Mouse (Mus musculus) erythroblast, adult 5-6 weeks (primary cell): ENCODE results near the gene Adamts7. TPM values are rescaled to one million over a fixed set of nuclear protein-coding genes. Genes with fewer than 3 reads are reported as not detected.

Source experiments
- ATAC-seq: replicated peaks from 2 replicates; pipeline ENCODE4 v1.8.0; 2016; ENCODE audit warnings: moderate number of reproducible peaks, mild to moderate bottlenecking, moderate TSS enrichment, inconsistent platforms; ENCODE audit not compliant: poor library complexity, low FRiP score, severe bottlenecking
- total RNA-seq, 2 experiments: library from RNA; stranded (forward) in 1 of 2; stranded (reverse) in 1 of 2; fragments of 150-400 nt in 1 of 2; fragments of 200-764, 138-1000 nt in 1 of 2; gene quantifications; 2 replicates each; pipeline versions ENCODE4 v1.2.3 to v1.2.4; 2015 to 2017; ENCODE audit warnings: low replicate concordance in 2 of 2

The Adamts7 gene
- total RNA-seq, 2 experiments from 2014 or later: not detected

DNA sequence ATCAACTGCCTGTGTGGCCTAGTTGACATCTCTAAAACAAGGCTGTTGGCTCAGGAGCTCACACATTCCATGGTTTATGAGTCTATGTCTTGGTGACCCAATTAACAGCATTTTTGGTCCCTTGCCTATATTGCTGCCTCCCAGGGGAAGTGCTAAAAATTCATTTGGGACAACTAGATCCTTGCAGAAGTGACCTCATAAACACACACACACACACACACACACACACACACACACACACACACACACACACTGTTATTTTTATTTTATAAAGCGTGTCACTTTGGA lies 26.2 kb upstream of the Adamts7 start:
- ATAC-seq: no peak

DNA sequence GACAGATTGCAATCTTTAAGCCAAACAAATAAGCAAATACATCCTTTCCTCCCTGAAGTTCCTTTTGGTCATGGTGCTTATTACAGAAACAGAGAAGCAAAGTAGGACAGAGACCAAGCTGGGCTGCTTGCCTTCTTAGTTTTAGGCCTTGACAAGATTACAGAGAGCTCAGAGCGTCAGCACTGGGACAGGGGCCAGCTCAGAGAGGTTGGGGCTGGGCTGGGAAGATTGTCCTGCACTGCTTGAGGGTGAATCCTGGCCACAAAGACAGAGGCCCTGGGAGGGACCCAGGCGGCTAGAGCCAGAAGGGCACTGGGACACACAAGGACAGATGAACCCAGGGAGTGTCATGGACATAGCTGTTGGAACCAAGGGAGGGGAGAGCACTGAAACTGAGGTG lies 17.1 kb upstream of the Adamts7 start:
- no peak for ATAC-seq

DNA sequence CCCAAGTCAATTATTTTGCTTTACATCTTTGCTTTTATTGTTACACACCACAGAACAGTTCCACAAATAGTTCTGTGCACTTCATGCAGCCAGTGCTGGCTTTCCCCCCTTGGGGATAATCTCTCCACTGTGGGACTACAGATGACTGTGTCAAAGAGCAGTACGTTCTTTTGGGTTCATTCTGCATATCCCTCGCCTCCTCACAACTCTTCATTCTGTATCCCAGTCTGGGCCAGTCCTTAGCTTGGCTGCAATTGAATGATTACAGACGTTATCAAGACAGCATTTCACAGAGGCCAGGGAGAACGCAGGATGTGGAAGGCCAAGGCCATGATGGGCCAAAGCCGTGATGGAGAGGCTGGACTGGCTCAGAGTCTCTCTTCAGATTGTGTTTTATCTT lies 16.0 kb upstream of the Adamts7 start:
- no peak for ATAC-seq

DNA sequence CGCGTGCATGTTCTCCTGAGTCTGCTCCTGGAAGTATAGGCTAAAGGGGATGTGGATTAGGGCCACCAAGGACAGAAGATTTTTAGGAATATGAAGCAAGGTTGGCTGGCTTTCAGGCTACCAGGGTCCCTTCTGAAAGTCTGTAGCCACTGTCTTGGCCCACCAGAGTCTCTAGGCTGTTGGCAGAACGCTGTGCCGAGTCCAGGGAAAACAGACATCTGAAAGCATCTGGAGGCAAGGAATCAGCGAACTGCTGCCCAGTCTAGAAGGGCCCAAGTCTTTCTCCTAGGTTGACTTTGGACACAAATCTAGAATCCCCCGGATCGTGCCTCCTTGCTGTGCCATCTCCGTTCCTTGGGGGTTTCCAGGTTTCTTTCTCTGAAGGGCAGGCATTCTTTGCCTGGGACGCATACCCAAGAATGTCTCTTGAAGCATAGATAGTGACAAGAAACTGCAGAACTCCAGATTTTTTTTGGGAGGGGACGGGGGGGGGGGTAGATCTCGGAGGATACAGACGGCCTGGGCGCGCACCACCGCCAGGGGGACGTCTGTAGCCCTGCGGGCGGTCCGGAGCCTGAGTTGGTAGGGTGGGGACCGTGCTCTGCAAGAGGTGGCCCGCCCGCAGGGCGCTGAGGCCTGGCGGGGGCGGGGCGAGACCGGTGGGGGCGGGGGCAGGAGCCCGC lies 485 bp upstream of the Adamts7 start:
- ATAC-seq: no peak

DNA sequence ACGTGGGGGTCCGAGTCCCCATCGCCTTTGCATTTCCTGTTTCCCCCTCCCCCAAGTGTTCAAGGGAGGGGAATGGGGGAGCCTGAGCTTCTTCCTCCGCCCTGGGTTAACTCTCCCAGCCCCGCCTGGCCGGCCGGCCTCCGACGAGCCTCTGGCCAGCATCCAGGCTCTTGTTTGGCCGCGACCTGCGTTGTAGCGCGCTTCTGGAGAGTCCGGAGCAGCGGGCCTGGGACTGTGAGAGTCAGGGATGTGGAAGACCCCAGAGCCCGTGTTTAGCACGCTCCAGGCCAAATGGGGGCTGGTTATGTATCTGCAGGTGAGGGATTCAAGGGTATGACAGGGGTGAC lies 853 bp downstream of the Adamts7 start:
- ATAC-seq: no peak

DNA sequence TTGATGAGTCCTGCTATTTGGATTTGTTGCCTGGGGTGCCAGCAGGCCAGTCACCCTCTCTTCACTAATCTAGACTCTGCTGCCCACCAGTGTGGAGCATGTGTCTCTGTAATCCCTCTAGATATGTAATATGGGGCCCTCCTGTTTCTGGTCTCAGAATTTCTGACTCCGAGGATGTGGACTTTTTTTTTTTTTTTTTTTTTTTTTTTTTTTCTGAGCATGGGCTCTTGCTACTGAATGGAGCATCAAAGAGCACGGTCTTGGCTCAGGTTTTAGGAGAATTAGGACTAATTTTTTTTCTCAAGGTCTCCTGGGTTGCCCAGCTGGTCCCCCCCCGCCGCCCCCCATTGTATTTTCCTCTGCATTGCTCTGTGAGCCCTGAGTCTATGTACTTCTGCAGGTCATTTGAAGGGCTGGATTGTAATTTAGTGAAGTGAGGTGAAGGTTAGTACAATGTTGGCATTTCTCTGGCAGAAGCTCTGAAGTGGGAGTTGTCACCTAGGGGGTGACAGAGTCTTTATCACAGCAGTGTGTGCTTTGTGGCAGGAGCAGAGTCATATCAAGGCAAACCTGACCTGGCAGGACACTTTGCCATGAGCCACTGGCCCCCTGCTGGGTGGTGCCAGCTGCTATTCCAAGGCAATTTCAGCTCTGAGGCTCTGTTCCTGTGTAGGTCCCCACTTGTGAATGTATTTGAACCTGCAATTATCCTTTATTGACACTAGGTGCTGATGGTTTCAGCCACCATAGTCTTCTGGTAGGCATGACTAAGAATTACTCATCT lies 2.0 kb downstream of the Adamts7 start:
- ATAC-seq: no peak

DNA sequence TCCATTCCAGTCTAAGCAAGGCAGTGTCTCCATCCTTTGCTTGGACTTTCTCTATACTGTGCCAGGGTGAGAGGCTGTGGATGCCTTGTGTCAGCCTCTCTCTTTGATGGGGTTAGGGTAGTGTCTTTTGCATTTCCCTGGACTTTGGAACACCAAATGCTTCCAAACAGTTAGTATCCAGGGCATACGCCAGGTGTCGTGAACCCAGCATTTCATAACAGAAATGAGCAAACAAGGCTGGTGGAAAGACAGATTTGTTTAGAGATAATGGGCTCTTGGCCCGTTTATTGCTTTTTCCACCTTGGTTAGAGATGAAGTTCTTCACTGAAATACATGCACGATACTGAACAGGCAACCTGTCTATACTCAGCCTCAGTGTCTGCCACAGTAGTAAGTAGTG lies 2.7 kb downstream of the Adamts7 start:
- ATAC-seq: no peak

DNA sequence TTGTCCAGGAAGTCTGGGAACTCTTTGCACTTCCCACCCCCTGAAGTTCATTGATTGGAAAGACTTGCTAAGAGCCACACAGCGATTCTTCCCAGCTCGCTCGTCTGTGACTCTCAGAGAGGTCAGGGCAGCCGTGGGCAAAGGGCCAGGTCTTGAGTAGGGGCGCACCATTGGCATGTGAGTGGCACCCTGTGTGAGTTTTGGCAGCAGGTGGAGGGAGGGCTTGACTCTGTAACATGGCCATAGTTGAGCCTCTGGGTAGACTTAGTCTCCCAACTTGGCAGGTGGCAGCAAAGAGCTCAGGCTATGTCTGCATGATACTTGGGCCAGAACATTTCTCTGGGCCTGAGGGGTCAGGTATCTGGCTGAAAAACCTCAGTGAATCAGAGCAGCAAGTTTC lies 3.7 kb downstream of the Adamts7 start:
- ATAC-seq: no peak

DNA sequence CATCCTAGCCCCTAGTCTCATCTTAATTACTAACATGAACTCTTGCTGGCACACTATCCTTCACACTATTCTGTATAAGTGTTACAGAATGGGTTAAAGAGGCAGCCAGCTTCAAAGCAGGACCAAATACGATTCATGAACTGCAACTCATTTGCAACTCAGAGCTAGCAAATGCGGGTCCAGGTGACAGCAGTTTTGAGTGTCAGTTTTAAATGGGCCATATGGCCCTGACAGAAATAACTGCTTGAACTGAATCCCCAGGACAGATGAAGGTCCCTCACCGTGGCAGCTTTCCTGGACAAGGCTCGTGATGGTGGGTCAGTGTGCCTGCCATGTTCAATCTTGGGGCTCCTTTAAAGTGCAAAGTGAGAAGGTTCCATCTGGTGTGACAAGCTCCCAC lies 7.1 kb downstream of the Adamts7 start:
- no peak for ATAC-seq

DNA sequence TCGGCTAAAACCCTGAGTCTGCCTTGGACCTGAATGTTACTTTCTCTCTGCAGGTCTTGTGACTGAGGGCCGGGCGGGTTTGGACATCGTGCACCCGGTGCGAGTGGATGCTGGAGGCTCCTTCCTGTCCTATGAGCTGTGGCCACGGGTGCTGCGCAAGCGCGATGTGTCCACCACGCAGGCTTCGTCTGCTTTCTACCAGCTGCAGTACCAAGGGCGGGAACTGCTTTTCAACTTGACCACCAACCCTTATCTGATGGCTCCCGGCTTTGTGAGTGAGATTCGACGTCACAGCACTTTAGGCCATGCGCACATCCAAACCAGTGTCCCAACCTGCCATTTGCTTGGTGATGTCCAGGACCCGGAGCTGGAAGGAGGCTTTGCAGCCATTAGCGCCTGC lies 8.6 kb downstream of the Adamts7 start:
- ATAC-seq: no peak

DNA sequence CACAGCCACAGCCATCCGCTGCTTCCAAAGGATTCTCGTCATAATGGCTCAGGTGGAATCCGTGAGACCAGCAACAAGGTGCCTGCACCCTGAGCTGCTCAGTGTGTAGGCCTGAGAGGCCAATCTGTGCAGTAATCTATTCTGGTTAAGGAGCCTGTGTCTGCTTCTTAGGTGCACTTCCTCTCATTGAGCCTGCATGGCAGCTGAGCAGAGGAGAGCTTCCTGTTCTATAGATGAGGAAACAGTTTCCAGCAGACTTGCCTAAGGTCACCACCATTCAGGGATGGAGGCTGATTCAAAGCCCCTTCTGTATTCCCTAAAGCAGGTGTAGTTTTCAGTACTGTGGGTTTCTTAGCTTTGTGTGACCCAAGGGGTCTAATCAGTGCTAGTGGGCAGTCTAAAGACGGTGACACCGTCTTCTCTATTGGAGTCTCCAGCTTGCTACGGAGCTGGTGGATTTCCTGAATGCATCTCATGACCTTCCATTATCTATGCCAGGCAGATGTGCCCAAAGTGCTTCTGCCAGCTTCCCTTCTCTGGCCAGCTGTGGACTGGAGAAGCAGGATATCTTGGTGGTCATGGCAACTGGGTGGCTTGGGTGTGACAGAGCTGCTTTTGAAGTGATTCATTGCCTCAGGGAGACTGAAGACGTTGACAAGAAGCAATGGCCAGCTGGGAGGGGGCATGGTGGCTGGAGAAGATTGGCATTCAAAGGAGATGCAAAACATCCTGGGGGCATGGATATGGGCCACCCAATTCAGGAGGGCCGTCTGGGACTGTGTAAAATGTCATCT lies 9.9 kb downstream of the Adamts7 start:
- ATAC-seq: no peak

DNA sequence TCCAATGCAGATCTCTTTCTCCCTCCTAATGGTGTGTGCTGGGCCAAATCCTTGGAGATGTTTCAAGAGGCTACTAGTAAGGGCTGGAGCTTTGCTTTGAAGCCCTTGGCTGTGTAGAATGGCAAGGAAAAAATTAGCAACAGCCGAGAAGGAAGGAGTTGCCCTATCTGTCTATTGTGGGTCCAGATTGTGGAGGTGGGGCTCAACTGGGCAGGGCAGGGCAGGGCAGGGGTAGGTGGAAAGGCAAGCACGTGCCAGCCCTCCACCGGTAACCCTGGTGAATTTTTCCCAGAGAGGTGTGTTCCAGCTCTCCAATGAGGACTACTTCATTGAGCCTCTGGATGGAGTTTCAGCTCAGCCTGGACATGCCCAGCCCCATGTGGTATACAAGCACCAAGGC lies 10.5 kb downstream of the Adamts7 start:
- no peak for ATAC-seq

DNA sequence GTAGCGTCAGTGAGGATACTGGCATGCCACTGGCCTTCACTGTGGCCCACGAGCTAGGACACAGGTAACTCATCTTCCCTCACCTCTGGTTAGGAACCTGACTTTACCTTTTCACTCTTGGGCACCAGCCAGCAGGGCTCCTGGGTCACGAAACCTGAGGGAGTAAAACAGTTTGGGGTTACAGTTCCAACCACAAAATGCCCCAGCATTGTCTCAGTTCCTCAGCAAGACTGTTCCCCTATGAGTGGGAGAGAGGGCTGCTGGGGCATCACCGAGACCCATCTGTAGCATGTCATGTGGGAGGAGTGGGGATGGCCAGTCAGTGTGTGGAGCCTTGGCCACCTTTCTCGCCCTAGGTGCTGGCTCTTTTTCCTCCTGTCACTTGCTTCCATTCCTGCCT lies 16.5 kb downstream of the Adamts7 start:
- ATAC-seq: no peak

DNA sequence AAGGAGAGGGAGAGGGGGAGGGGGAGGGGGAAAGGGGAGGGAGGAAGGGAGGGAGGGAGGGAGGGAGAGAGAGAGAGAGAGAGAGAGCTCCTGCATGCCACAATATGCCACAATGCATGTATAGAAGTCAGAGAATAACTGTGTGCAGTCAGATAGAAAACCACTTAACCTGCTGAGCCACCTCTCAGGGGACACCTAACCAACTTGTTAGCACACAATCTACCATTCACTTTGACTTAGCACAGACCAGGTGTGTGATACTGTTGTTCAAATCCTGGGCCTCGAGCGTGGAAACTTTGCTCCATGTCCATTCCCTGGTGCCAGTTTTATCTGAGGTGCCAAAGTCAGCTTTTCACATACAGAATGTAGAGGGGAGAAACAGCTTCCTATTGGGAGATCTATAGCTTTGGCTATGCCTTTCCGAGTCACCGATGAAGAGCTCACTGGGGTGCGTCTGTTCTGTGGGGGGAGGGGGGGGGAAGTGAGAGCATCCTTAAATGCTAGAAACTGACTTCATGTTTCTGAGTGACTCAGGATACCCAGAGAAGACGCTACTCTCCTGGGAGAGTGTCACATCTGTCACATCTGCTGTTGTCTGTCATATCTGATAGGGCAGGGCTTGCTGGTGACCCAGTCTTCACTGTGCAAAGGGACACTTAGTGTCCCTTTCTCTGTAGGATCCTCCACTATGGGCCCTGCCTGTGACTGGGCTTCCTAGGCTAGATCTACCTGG lies 19.0 kb downstream of the Adamts7 start:
- no peak for ATAC-seq

DNA sequence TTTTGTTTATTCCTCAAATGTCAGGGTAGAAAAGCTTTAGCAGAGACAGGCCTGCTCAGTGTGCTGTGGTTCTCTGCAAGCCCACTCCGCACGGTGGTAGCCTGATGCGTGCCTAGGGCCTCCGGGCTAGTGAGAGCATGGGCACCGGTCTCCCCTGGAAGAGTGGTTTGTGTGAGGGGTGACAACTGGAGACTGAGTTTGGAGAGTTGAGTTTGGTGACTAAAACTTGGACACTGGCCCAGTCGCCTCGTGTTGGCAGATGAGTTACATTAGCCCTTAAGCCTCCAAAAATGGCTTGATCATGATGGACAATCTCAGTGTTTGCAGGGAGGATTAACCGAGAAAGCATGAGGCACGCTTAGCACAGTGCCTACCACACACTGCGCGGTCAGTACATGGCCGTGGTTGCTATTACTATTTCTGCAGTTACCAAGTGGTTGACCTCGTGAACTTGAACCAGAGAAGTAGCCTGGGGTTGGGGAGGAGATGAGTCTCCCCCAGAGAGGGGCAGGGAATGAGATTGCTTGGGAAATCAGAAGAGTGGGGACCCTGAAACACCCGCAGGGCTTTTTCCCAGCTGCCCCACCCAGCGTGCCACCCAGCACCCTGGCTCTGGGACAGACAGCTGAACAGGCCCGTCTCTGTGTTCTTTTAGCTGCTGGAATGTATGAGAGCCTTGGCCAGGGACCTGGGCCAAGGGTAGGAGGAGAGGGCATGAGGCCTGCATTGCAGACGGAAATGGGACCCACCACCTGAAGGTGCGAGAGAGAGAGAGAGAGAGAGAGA lies 20.0 kb downstream of the Adamts7 start:
- no peak for ATAC-seq

DNA sequence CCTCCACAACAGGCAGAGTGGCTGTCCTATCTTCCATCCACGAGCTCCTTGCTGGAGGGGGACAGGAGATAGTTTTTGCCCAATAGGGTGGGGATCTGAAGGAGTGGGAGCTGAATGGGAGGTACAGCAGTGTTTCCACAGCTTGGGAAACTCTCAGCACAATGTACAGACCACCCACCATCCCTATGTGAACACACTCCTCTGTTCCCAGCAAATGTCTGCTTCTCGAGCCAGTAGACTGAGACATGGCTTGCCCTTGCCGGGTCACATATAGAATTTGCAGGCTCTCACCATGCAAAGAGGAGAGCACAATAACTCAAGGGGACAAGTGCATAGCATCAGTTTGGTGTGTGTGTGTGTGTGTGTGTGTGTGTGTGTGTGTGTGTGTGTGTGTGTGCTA lies 20.7 kb downstream of the Adamts7 start:
- no peak for ATAC-seq

DNA sequence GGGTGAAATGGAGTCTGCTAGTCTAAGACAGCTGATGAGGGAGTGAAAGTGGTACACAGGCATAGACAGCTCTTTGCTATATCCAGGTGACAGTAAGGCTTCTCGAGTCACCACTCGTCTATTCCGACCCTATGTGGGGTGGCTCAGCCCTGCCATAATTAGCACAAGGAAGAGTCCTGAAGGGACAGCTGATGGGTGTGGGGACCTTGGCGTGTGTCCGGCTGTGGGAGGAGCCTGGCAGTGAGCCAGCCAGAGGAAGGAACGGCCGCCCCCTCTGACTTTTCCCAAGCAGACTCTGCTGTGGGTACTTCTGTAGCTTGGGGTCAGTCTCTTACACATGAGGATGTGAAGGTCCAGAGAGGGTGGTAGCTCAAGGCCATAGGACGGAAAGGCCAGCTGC lies 21.2 kb downstream of the Adamts7 start:
- ATAC-seq: no peak

DNA sequence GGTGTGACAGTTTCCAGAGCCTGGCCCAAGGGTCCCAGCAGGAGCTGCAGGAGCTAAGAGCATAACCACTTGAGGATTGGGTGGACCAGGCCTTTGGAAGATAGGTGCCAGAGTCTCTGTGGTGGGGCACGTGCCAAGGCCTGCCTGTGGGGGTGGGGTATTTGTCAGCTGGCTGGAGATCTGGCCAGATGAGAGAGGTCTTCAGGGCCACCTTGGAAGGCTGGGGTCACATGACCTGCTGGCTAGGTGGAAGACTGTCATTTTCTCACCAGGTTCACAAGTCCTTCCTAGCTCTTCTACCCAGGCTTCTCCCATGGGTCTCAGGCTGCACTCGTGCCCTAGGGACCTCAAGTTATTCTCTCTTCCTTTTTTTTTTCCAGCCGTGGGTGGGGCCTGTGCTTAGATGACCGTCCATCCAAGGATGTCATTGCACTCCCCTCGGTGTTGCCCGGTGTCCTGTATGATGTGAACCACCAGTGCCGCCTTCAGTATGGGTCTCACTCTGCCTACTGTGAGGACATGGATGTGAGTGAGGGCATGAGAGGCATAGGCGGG lies 22.6 kb downstream of the Adamts7 start:
- no peak for ATAC-seq

DNA sequence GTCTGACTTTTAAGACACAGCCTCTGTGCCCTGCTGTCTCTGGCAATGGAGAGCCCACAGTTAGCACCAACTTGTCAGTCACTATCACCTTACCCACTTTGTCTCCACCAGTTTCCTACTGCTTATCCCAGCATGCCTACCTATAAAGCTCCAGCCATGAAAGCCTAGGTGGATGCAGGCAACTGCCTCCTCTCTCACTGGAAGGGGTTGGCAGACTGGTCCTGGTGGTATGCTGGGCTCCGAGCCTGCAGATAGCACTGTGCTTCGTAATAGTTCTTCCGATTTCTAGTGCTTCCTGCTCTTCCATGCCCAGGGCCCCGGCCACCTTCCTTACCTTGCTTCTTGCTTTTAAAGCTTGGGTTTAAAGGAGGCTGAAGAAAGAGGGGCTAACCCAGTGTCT lies 26.0 kb downstream of the Adamts7 start:
- ATAC-seq: no peak

DNA sequence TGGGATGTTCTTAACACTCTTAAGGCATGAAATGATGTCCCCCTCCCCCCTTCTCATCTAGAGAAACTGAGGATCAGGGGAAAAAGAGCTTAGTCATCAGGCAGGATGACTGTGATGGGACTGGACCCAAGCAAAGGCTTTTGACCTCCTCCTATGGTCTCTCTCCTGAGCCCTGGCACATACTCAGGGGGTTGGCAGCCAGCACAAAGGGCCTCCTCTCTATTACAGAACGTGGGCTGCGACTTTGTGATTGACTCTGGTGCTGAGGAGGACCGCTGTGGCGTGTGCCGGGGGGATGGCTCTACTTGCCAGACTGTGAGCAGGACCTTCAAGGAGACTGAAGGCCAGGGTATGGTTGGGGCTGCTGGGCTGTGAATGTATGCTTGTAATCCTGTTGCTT lies 26.5 kb downstream of the Adamts7 start:
- ATAC-seq: no peak
